Mouse (Mus musculus) brown adipose tissue, adult 24 weeks (tissue): Measurements from ENCODE around the gene 1700029I15Rik. TPM values are rescaled to one million over a fixed set of nuclear protein-coding genes. Genes with fewer than 3 reads are reported as not detected.

ENCODE experiments used
- polyA plus RNA-seq: library from polyadenylated mRNA; stranded (reverse); fragments of >200 nt; gene quantifications from 2 replicates; pipeline ENCODE4 v1.2.4, GENCODE M21; 2012; ENCODE audit not compliant: missing spikeins, insufficient read depth, insufficient read length

1700029I15Rik gene
- polyA plus RNA-seq, 1 experiment: 4.1 TPM

Other genes starting within 250 kb of the 1700029I15Rik start
- gene Pex16, start 7.9 kb upstream of the 1700029I15Rik start, polyA plus RNA-seq: 78.2 and 89.5 TPM in 2 replicates
- gene Large2, start 7.7 kb upstream of the 1700029I15Rik start, polyA plus RNA-seq: 1.9 TPM in 1 of 2 replicates, not detected in the other
- gene Mapk8ip1, start 18.7 kb downstream of the 1700029I15Rik start, polyA plus RNA-seq: 9.4 and 9.6 TPM in 2 replicates
- 11.7 and 14.6 TPM in 2 replicates for gene Cry2, start 51.5 kb downstream of the 1700029I15Rik start, polyA plus RNA-seq
- gene Slc35c1, start 78.0 kb downstream of the 1700029I15Rik start, polyA plus RNA-seq: 2.9 and 5.5 TPM in 2 replicates
- 6.7 and 7.8 TPM in 2 replicates for gene Chst1, start 217.2 kb downstream of the 1700029I15Rik start, polyA plus RNA-seq